Mouse (Mus musculus) intestine, embryonic 16.5 days (tissue): ENCODE measurements around the gene Gm17190. TPM values are rescaled to one million over a fixed set of nuclear protein-coding genes. Genes with fewer than 3 reads are reported as not detected.
"Not testable (repeated sequence)": the region's sequence is repeated elsewhere in the genome, so short reads cannot be mapped to it uniquely, and the experiment has no call there.

Experiments
- ATAC-seq: fragments of 200-750 bp; cut with Nextera tagmentation; 2 replicates; pipeline ENCODE4 v1.8.0; 2017; ENCODE audit warnings: moderate TSS enrichment, moderate library complexity
- H3K27ac ChIP-seq: fragments of 300-500 bp; sonication (generic); 2 replicates; pipeline ENCODE4 v1.5.1; 2014; ENCODE audit warnings: mild to moderate bottlenecking, low read length
- H3K27me3 ChIP-seq: fragments of 300-500 bp; sonication (generic); replicated peaks from 2 replicates; pipeline ENCODE4 v1.6.1; 2014; ENCODE audit warnings: low read length, control low read depth, mixed read lengths; ENCODE audit not compliant: control insufficient read depth, insufficient read depth
- H3K36me3 ChIP-seq: fragments of 300-500 bp; sonication (generic); 2 replicates; pipeline ENCODE4 v1.6.1; 2014; ENCODE audit warnings: low read length, control low read depth; ENCODE audit not compliant: control insufficient read depth, insufficient read depth
- H3K4me1 ChIP-seq: fragments of 300-500 bp; sonication (generic); 2 replicates; pipeline ENCODE4 v1.6.1; 2014; ENCODE audit warnings: low read length, control low read depth, mixed read lengths; ENCODE audit not compliant: control insufficient read depth, insufficient read depth
- H3K4me2 ChIP-seq: fragments of 300-500 bp; sonication (generic); 2 replicates; pipeline ENCODE4 v1.6.1; 2014; ENCODE audit warnings: low read depth, low read length, control low read depth
- H3K4me3 ChIP-seq: fragments of 300-500 bp; sonication (generic); 2 replicates; pipeline ENCODE4 v1.5.1; 2014; ENCODE audit warnings: mild to moderate bottlenecking, low read length
- H3K9ac ChIP-seq: fragments of 300-500 bp; sonication (generic); 2 replicates; pipeline ENCODE4 v1.6.1; 2014; ENCODE audit warnings: low read depth, low read length
- H3K9me3 ChIP-seq: fragments of 300-500 bp; sonication (generic); 2 replicates; pipeline ENCODE4 v1.6.1; 2016; ENCODE audit warnings: low read length, control low read depth; ENCODE audit not compliant: control insufficient read depth
- WGBS: fragments of 180-500 bp; shearing (Covaris S2); extraction: QIAGEN DNeasy Blood & Tissue Kit; methylation state at CpG from one replicate; pipeline ENCODE4 v1.1.7; 2014; 5-methylcytosine and 5-hydroxymethylcytosine counted together
- polyA plus RNA-seq: library from polyadenylated mRNA; unstranded; fragments of >200 nt; fragmentation: Nextera tagmentation; extraction: Ambion mirVana; gene quantifications from 2 replicates; pipeline ENCODE4 v1.2.1, GENCODE M21; 2015

Gm17190 gene
- not detected in 2 replicates for polyA plus RNA-seq

DNA sequence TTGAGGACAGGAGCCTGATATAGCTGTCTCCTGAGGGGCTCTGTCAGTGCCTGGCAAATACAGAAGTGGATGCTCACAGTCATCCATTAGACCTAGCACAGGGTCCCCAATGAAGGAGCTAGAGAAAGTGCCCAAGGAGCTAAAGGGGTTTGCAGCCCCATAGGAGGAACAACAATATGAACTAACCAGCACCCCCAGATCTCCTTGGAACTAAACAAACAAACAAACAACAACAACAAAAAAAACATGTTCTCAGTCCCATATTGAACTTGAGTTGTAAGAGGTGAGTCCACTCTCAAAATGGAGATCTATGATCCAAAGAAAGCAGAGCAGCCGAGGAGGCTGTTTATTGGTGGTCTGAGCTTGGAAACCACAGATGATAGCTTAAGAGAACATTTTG lies at the start of gene Gm17190:
Gm17190 (plus strand) TSS at position 301 of the 400 bp plus-strand sequence.
- not testable (repeated sequence) for H3K36me3 ChIP-seq, H3K4me3 ChIP-seq, H3K4me2 ChIP-seq, H3K27ac ChIP-seq, H3K9me3 ChIP-seq, ATAC-seq, H3K9ac ChIP-seq, H3K4me1 ChIP-seq, H3K27me3 ChIP-seq
- 90% methylated on average over 1 of the region's 1 CpGs for whole genome bisulfite sequencing

DNA sequence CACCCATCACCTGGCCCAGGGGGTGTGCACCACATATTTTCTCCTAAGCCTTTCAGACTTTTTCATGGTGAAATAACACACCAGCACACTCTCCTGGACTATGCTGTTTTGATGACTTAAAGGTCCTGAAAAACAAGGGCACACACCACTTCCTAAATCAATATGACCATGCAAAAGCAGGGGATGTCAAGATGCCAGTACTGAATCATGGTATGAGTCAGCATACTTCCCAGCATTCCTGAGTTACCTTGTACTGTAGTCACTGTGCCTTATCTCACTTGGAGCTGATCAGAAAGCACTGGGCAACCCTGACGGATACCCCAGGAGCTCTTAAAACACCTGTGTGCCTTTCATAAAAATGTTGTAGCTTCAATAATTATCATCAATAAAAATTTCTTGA lies 42.3 kb upstream of the Gm17190 start:
- H3K27ac ChIP-seq: no peak overlapping the region
- H3K9ac ChIP-seq: no peak overlapping the region
- H3K9me3 ChIP-seq: no peaks in the 10 kb centered on the region
- H3K27me3 ChIP-seq: no peaks in the 10 kb centered on the region
- no peaks in the 10 kb centered on the region for H3K36me3 ChIP-seq
- H3K4me3 ChIP-seq: no peak overlapping the region
- H3K4me1 ChIP-seq: no peaks in the 10 kb centered on the region
- WGBS: 51% methylated on average over 1 of the region's 1 CpGs
- no peak overlapping the region for H3K4me2 ChIP-seq
- no peak for ATAC-seq

DNA sequence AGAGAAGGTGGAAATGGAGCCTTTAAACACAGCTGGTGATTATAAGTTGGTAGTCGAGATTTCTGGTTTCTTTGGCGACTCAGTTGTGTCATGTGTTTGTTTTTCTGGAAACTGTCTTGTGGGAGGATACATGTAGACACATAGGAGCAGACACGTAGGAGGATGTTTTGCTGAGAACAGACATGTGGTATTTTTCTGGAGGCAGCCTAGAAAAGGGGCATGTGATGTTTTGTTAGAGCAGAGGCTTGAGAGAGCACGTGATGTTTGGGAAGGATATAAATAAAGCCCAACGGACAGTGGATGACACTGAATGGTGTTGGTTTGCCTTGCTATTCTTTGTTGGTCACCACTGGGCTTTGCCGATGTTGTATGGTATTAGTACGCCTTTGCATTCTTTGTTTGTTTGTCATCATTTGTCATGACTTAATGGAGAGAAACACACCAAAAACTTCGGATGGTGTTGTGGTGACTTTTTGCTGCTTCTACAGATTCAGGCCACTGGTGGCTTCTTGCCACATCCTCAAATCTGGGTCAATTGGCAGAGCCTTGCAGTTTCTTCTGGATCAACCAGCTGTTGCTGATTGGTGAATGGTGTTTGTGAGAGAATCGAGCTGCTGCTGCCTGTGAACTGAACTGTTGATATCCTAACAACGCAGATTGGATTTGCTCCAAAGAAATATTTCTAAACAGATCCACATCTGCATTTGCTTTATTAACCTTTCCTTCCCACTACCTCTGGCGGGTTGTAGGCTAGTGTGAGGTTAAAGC lies 41.4 kb upstream of the Gm17190 start:
- H3K4me2 ChIP-seq: no peak overlapping the region
- H3K27ac ChIP-seq: no peak overlapping the region
- no peak for ATAC-seq
- no peaks in the 10 kb centered on the region for H3K4me1 ChIP-seq
- no peaks in the 10 kb centered on the region for H3K9me3 ChIP-seq
- no peaks in the 10 kb centered on the region for H3K36me3 ChIP-seq
- H3K4me3 ChIP-seq: no peak overlapping the region
- H3K27me3 ChIP-seq: no peaks in the 10 kb centered on the region
- WGBS: 70% methylated on average over 11 of the region's 11 CpGs
- H3K9ac ChIP-seq: no peak overlapping the region

DNA sequence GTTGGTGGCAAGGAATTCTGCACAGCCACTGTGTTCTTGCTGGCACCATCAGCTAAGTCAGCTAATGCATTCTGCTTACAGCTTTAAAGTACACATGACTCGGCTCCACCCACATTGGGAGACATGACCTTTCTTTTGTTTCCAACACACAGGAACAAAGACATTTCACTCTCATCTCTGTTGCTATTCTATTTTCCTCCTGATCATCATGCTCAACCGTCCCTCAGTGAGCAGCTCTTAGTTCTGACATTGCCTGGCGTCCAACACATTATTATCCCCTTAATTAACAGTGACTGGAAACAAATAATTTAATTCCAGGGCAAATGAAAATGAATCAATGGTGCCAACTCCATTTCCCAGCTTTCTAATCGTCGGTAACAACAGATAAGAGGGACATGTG lies 36.5 kb upstream of the Gm17190 start:
- ATAC-seq: no peak
- Histone ChIP-seq H3K9me3 (no peaks in the 10 kb centered on the region), H3K9ac (no peak overlapping the region), H3K4me3 (no peak overlapping the region), H3K4me1 (no peaks in the 10 kb centered on the region), H3K27ac (no peak overlapping the region), H3K27me3 (no peaks in the 10 kb centered on the region), H3K36me3 (no peaks in the 10 kb centered on the region), H3K4me2 (no peak overlapping the region)
- WGBS: 60% methylated on average over 5 of the region's 5 CpGs

DNA sequence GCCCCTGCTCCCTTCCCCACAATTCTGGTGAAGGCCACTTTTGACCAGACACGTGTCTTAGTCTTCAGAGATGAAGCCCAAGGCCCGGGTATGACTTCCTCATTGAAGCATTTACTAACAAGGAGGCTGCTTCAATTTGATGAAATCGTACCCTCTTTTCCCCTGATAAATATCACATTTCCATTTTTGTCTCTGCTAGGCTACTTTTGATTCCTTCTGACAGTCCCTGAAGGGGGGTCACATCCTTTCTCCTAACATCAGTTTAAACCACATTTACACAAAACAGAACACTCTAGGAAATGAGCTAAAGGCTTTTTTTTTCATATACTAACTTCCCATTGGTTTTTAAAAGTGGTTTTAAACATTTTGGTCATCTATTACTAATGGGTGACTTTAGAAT lies 29.1 kb upstream of the Gm17190 start:
- Histone ChIP-seq H3K9me3 (no peaks in the 10 kb centered on the region), H3K4me3 (no peak overlapping the region), H3K4me2 (no peak overlapping the region), H3K27ac (no peak overlapping the region), H3K4me1 (no peaks in the 10 kb centered on the region), H3K36me3 (no peaks in the 10 kb centered on the region), H3K9ac (no peak overlapping the region), H3K27me3 (no peaks in the 10 kb centered on the region)
- ATAC-seq: no peak
- 83% methylated on average over 3 of the region's 3 CpGs for WGBS

DNA sequence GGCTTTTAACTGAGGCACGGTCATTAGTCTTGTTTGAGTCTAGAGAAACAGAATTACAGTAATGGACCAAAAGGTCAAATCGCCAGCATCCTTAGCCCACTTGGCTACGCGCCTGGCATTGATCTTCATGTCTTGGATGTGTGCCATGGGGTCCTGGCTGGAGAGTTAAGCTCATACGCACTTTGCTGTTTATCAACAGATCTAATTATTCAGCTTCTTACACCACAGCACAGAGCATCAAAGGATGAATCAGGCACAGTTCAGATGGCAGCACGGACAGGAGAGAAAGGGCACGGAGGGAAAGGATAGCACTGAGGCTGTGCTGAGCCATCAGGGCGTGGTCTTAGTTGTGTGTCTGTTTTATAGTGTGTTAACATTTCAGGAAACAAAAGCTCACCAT lies 8.3 kb upstream of the Gm17190 start:
- no peak for ATAC-seq
- WGBS: 50% methylated on average over 8 of the region's 8 CpGs
- no peaks in the 10 kb centered on the region for H3K4me1 ChIP-seq
- no peak overlapping the region for H3K27ac ChIP-seq
- no peak overlapping the region for H3K9ac ChIP-seq
- no peaks in the 10 kb centered on the region for H3K27me3 ChIP-seq
- H3K4me3 ChIP-seq: no peak overlapping the region
- no peaks in the 10 kb centered on the region for H3K36me3 ChIP-seq
- H3K4me2 ChIP-seq: no peak overlapping the region
- H3K9me3 ChIP-seq: no peaks in the 10 kb centered on the region

DNA sequence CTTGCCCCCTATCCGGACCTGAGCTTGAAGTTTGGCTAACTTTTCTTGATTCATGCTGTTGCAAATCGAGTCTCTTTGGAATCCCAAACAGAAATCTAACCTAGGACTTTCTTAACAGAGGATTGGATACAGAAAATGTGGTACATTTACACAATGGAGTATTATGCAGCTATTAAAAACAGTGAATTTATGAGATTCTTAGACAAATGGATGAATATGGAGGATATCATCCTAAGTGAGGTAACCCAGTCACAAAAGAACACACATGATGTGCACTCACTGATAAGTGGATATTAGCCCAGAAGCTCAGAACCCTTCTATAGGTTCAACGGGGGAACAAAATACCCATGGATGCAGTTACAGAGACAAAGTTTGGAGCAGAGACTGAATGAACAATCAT lies 578 bp upstream of the Gm17190 start, which contains the start of gene Gm20075:
Gm20075 (minus strand) TSS at position 101 of the 400 bp plus-strand sequence.
- H3K27me3 ChIP-seq, ATAC-seq: not testable (repeated sequence)
- WGBS: 81% methylated on average over 3 of the region's 3 CpGs

DNA sequence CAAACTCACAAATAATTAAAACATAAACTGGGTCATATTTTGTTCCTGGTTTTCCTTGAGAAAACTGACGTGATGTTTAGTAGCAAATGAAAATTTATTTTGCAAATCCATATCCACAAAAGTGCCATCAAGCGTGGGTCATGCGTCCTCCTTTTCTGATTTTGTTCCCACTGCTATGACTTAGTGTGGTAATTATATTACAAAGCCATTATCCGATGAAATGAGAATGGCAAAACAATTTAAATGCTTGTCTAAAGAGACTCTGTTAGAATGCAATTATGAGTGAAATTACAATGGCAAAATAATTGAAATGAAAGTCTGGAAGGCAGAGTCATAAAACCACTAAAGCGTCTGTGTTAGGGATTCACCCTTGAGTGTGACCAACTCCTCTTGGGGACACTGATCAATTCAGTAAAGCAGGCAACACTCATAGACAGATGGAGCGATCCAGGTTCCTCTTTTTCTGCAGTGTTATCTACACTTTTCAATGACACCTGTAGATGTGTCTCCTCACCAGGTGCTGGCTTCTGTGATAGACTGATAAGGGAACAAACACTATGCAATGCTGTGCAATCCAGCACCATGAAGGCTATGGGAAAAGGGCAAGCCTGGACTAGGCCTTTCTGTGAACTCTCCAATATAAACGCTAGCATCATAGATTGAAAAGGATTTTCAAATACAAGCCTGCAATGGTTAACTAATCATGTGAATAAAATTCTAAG lies 3.9 kb downstream of the Gm17190 start:
- no peaks in the 10 kb centered on the region for H3K27me3 ChIP-seq
- 73% methylated on average over 7 of the region's 7 CpGs for WGBS
- H3K36me3 ChIP-seq: no peaks in the 10 kb centered on the region
- no peaks in the 10 kb centered on the region for H3K9me3 ChIP-seq
- H3K27ac ChIP-seq: no peak overlapping the region
- no peak overlapping the region for H3K9ac ChIP-seq
- no peak overlapping the region for H3K4me3 ChIP-seq
- H3K4me1 ChIP-seq: no peaks in the 10 kb centered on the region
- no peak for ATAC-seq
- no peak overlapping the region for H3K4me2 ChIP-seq

More for the DNA sequence above, 578 bp upstream of the Gm17190 start, which contains the start of gene Gm20075:
- not testable (repeated sequence) for H3K4me1 ChIP-seq, H3K4me2 ChIP-seq, H3K4me3 ChIP-seq, H3K9me3 ChIP-seq, H3K9ac ChIP-seq, H3K27ac ChIP-seq, H3K36me3 ChIP-seq

DNA sequence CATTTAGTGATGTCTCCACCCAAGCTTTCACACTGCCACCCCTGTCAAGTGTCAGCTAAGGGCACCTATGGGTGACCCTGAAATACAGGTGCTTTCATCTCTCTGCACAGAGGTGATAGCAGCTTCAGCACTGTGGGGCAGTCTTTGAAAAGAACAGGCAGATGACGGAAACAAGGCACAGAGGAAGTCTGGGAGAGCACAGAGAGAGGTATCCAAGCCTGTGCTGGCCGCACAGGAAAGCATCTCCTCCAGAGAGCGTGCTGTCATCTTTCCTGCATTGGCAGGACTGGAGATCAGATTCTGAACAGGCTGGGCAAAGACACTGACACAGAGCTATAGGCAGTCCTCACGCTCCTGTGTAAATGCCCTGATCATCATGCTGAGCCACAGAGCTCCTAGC lies 9.1 kb downstream of the Gm17190 start:
- Histone ChIP-seq H3K36me3 (no peaks in the 10 kb centered on the region), H3K4me3 (no peak overlapping the region), H3K27me3 (no peaks in the 10 kb centered on the region), H3K9ac (no peak overlapping the region), H3K4me1 (no peaks in the 10 kb centered on the region), H3K9me3 (no peaks in the 10 kb centered on the region), H3K27ac (no peak overlapping the region), H3K4me2 (no peak overlapping the region)
- 65% methylated on average over 4 of the region's 4 CpGs for WGBS
- ATAC-seq: no peak
